Mouse (Mus musculus) lung, postnatal 0 days (tissue): ENCODE results near the gene Gm26661.

Source experiments
- CTCF ChIP-seq: IDR thresholded peaks from 2 replicates; pipeline ENCODE4 v1.5.1; 2016; ENCODE audit warnings: antibody characterized with exemption, mild to moderate bottlenecking
- EP300 ChIP-seq: IDR thresholded peaks from 2 replicates; pipeline ENCODE4 v1.6.1; 2016; ENCODE audit warnings: antibody characterized with exemption, mild to moderate bottlenecking, control low read depth

DNA sequence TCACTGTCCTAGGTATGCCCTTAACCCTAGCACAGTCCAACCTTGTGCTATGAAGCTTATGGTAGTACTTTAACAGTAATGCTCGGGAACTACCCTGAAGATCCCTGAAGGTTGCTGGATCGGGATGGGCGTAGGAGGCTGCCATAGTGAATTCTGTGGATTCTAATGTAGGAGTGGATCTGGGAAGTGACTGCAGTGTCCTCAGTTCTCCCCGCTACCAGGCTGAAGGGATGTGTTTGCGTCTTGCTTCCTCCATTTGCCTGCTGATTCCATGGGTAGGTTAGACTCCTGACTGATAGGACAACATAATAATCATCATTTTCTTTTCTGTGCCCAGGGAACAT, 41.0 kb downstream of the Gm26661 start:
- no peak for TF ChIP-seq CTCF
- no peak for TF ChIP-seq EP300
